Mouse (Mus musculus): ENCODE measurements around the gene Tbccd1.

Gene Tbccd1

GRCm38 (mm10) chr16:22856773-22857172 is 696 bp downstream of the Tbccd1 start:
- DNase-seq = no peak

- DNase-seq = no peak
These were observed 4.8 kb downstream of the Tbccd1 start for GRCm38 (mm10) chr16:22852709-22853108.

- no peak for DNase-seq
These were observed 9.1 kb downstream of the Tbccd1 start for GRCm38 (mm10) chr16:22848331-22848730.

- DNase-seq = no peak
These were observed 9.8 kb downstream of the Tbccd1 start for GRCm38 (mm10) chr16:22847686-22848085.

- no peak for DNase-seq
These were observed 12.0 kb downstream of the Tbccd1 start for GRCm38 (mm10) chr16:22845481-22845880.

- no peak for DNase-seq
These were observed 12.6 kb downstream of the Tbccd1 start for GRCm38 (mm10) chr16:22844834-22845233.

GRCm38 (mm10) chr16:22844061-22844801 is 13.2 kb downstream of the Tbccd1 start:
- DNase-seq = peak; percentile 67

- DNase-seq = no peak
These were observed 14.6 kb downstream of the Tbccd1 start for GRCm38 (mm10) chr16:22842871-22843270.

- no peak for DNase-seq
These were observed 18.2 kb downstream of the Tbccd1 start for GRCm38 (mm10) chr16:22839146-22839857.

- no peak for DNase-seq
These were observed 24.4 kb downstream of the Tbccd1 start for GRCm38 (mm10) chr16:22832932-22833525.

- no peak for DNase-seq
These were observed 36.7 kb downstream of the Tbccd1 start for GRCm38 (mm10) chr16:22820731-22821130.

GRCm38 (mm10) chr16:22811477-22811876 is 46.0 kb downstream of the Tbccd1 start, which contains the start of gene Crygs:
Gene Crygs, minus strand, starts transcription at chr16:22811577.
- DNase-seq = no peak

GRCm38 (mm10) chr16:22807468-22808070 is 49.9 kb downstream of the Tbccd1 start:
- peak; percentile 65 for DNase-seq

GRCm38 (mm10) chr16:22802786-22803185 is 54.7 kb downstream of the Tbccd1 start:
- DNase-seq = no peak

- no peak for DNase-seq
These were observed 56.7 kb downstream of the Tbccd1 start for GRCm38 (mm10) chr16:22800849-22801109.

- no peak for DNase-seq
These were observed 57.2 kb downstream of the Tbccd1 start for GRCm38 (mm10) chr16:22800026-22800848.

GRCm38 (mm10) chr16:22798520-22798919 is 58.9 kb downstream of the Tbccd1 start:
- no peak for DNase-seq

GRCm38 (mm10) chr16:22797521-22797920 is 59.9 kb downstream of the Tbccd1 start:
- no peak for DNase-seq

- DNase-seq = no peak
These were observed 62.0 kb downstream of the Tbccd1 start for GRCm38 (mm10) chr16:22795497-22795896.

- DNase-seq = no peak
These were observed 66.2 kb downstream of the Tbccd1 start for GRCm38 (mm10) chr16:22791235-22791634.

- peak; percentile 42 for DNase-seq
These were observed 67.5 kb downstream of the Tbccd1 start for GRCm38 (mm10) chr16:22789908-22790367.

- no peak for DNase-seq
These were observed 74.8 kb downstream of the Tbccd1 start for GRCm38 (mm10) chr16:22782686-22783085.

Measured in thymus, postnatal 4 days (tissue).